ENCODE assay signal across 29 mouse cellular contexts in the genomic region with DNA sequence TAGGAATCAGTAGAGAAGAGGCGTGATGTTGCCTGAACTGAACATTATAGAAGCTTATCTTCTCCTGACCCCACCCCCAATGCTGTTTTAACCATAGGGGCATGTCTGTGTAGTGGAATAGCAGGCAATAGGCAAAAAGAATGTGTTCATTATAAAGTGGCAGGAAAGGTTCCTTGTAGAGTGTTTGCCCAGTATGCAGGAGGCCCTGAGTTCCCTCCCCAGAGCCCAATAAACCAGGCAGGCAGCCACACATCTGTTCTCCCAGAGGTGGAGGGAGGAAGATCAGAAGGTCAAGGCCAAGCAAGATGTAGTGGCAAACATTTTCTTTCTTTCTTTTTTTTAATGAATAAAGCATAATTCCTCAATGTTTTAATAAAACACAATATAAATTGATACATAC. TPM values are rescaled to one million over a fixed set of nuclear protein-coding genes. Genes with fewer than 3 reads are reported as not detected.
DNase-seq lines count a peak whose midpoint lies in the region; ATAC-seq lines count a peak whose summit lies in the region.
"Had no signal": no experiment of that assay in that cellular context is flagged by ENCODE, and none has a peak within 500 bp of the region (broad histone marks: within the 10 kb centered on the region; RNA-seq: fewer than 3 reads in every experiment).

No protein-coding gene starts in this region.

- ATAC-seq in intestine, embryonic 16.5 days, result peak; percentile 61
- ATAC-seq in forebrain, embryonic 13.5 days, result no peak
- ATAC-seq: activated CD4-positive, CD25-positive, alpha-beta regulatory T cell, adult 4 months; forebrain, embryonic 16.5 days had no signal

- H3K9me3 ChIP-seq in intestine, embryonic 16.5 days (ENCODE audit: control insufficient read depth, low read length), result no peaks in the 10 kb centered on the region
- H3K9me3 ChIP-seq in forebrain, embryonic 13.5 days (replicated peaks), result no peaks in the 10 kb centered on the region
- H3K9me3 ChIP-seq: embryonic facial prominence, embryonic 10.5 days; embryonic facial prominence, embryonic 13.5 days; forebrain, embryonic 12.5 days; heart, embryonic 10.5 days; heart, embryonic 13.5 days; hindbrain, embryonic 12.5 days; hindbrain, embryonic 15.5 days had no signal

- no peaks in the 10 kb centered on the region for H3K27me3 ChIP-seq in intestine, embryonic 16.5 days (replicated peaks; ENCODE audit: control insufficient read depth, insufficient read depth, low read length)
- no peaks in the 10 kb centered on the region; the same call in 1 of the 2 replicates for H3K27me3 ChIP-seq in forebrain, embryonic 13.5 days
- H3K27me3 ChIP-seq: embryonic facial prominence, embryonic 13.5 days; hindbrain, embryonic 15.5 days had no signal

- no peaks in the 10 kb centered on the region for H3K36me3 ChIP-seq in intestine, embryonic 16.5 days (ENCODE audit: control insufficient read depth, insufficient read depth, low read length)
- H3K36me3 ChIP-seq in forebrain, embryonic 13.5 days (ENCODE audit: poor library complexity, severe bottlenecking), result no peaks in the 10 kb centered on the region
- H3K36me3 ChIP-seq: embryonic facial prominence, embryonic 10.5 days; embryonic facial prominence, embryonic 13.5 days; forebrain, embryonic 12.5 days; heart, embryonic 10.5 days; heart, embryonic 13.5 days; hindbrain, embryonic 12.5 days; hindbrain, embryonic 15.5 days had no signal

- no peak overlapping the region for H3K4me2 ChIP-seq in intestine, embryonic 16.5 days (ENCODE audit: low read depth, low read length)
- no peak overlapping the region for H3K4me2 ChIP-seq in forebrain, embryonic 13.5 days
- H3K4me2 ChIP-seq: embryonic facial prominence, embryonic 13.5 days; forebrain, embryonic 12.5 days; heart, embryonic 13.5 days; hindbrain, embryonic 12.5 days; hindbrain, embryonic 15.5 days had no signal

- H3K4me1 ChIP-seq in intestine, embryonic 16.5 days (ENCODE audit: control insufficient read depth, insufficient read depth, low read length), result no peaks in the 10 kb centered on the region
- no peaks in the 10 kb centered on the region for H3K4me1 ChIP-seq in forebrain, embryonic 13.5 days
- H3K4me1 ChIP-seq: embryonic facial prominence, embryonic 10.5 days; embryonic facial prominence, embryonic 13.5 days; forebrain, embryonic 12.5 days; heart, embryonic 10.5 days; heart, embryonic 13.5 days; hindbrain, embryonic 12.5 days had no signal

- DNase-seq in adrenal gland, postnatal 10 days, result peak; percentile 66
- DNase-seq in adrenal gland, adult 2 months, result no peak
- DNase-seq in adipocyte (ENCODE audit: low spot score), result peak; percentile 44
- DNase-seq in left cerebral cortex, adult 9 months (ENCODE audit: low spot score in 2 of 2), result no peak
- DNase-seq: adrenal gland, adult 8-10 months; cerebellum, adult 11-12 months; cerebellum, adult 8-10 months; cerebellum, postnatal 10 days; cerebellum, postnatal 36 days; embryo, embryonic 11 days; gastrocnemius, postnatal 10 days; gastrocnemius, postnatal 36 days; heart, adult 2 months; heart, postnatal 14 days had no signal

- H3K9ac ChIP-seq in intestine, embryonic 16.5 days (ENCODE audit: low read depth, low read length), result no peak overlapping the region
- no peak overlapping the region for H3K9ac ChIP-seq in forebrain, embryonic 13.5 days
- H3K9ac ChIP-seq: embryonic facial prominence, embryonic 13.5 days; forebrain, embryonic 12.5 days; heart, embryonic 13.5 days; hindbrain, embryonic 12.5 days; hindbrain, embryonic 15.5 days had no signal

- no peak overlapping the region for H3K4me3 ChIP-seq in intestine, embryonic 16.5 days (ENCODE audit: low read length)
- no peak overlapping the region for H3K4me3 ChIP-seq in forebrain, embryonic 13.5 days
- H3K4me3 ChIP-seq: embryonic facial prominence, embryonic 10.5 days; embryonic facial prominence, embryonic 13.5 days; erythroblast, embryonic 14.5 days; forebrain, embryonic 12.5 days; heart, adult 2 months; heart, embryonic 10.5 days; heart, embryonic 13.5 days; hindbrain, embryonic 12.5 days; hindbrain, embryonic 15.5 days had no signal

- 43% methylated on average over 1 of the region's 1 CpGs for WGBS in intestine, embryonic 16.5 days
- WGBS in forebrain, embryonic 13.5 days, result 68% methylated on average over 1 of the region's 1 CpGs

- H3K27ac ChIP-seq in intestine, embryonic 16.5 days (ENCODE audit: low read length), result no peak overlapping the region
- no peak overlapping the region for H3K27ac ChIP-seq in forebrain, embryonic 13.5 days
- H3K27ac ChIP-seq: embryonic facial prominence, embryonic 10.5 days; embryonic facial prominence, embryonic 13.5 days; forebrain, embryonic 12.5 days; heart, adult 2 months; heart, embryonic 10.5 days; heart, embryonic 13.5 days; hindbrain, embryonic 12.5 days; hindbrain, embryonic 15.5 days had no signal

RNA-seq across cellular contexts. Expression of a gene that starts 5.4 kb away (rescaled TPM):
- total RNA-seq in adrenal gland, postnatal 10 days (2021), result 100 to 1,000 TPM in 1 of 2 experiments, 10 to 100 TPM in 1; 93.6 to 102 TPM
- 100 to 1,000 TPM in 1 of 2 experiments, 10 to 100 TPM in 1; 90.9 to 108 TPM for total RNA-seq in adrenal gland, adult 2 months (2021)
- 58.0 and 63.5 TPM in 2 replicates for polyA plus RNA-seq in adrenal gland, adult 2 months (2012; rRNA removed)
- 33.6 and 33.8 TPM in 2 replicates for polyA plus RNA-seq in intestine, embryonic 16.5 days (2015; fragmentation: Nextera tagmentation; extraction: Ambion mirVana)
- polyA plus RNA-seq in forebrain, embryonic 13.5 days (2015; fragmentation: Nextera tagmentation; extraction: Ambion mirVana), result 48.3 and 49.1 TPM in 2 replicates

RNA-seq across cellular contexts. Expression of a gene that starts 13.5 kb away (rescaled TPM):
- 10 to 100 TPM; 46.5 to 54.0 TPM for total RNA-seq in adrenal gland, postnatal 10 days (2021)
- total RNA-seq in adrenal gland, adult 2 months (2021), result 10 to 100 TPM; 35.9 to 53.9 TPM
- polyA plus RNA-seq in adrenal gland, adult 2 months (2012; rRNA removed), result 32.0 and 51.8 TPM in 2 replicates
- polyA plus RNA-seq in intestine, embryonic 16.5 days (2015; fragmentation: Nextera tagmentation; extraction: Ambion mirVana), result 1.6 and 1.7 TPM in 2 replicates
- 42.7 and 43.1 TPM in 2 replicates for polyA plus RNA-seq in forebrain, embryonic 13.5 days (2015; fragmentation: Nextera tagmentation; extraction: Ambion mirVana)
- total RNA-seq: gastrocnemius, adult 18-20 months; gastrocnemius, postnatal 36 days; granulocyte monocyte progenitor cell, adult 5-6 weeks; hematopoietic stem cell, adult 5-6 weeks had no signal
- polyA plus RNA-seq: activated CD4-positive, CD25-positive, alpha-beta regulatory T cell, adult 4 months; erythroblast, embryonic 14.5 days had no signal

Comparison
In these comparisons a context has a peak if more than half of its experiments do, and no peak if none do; other contexts are left out.
1. DNase-seq: peak in adrenal gland, postnatal 10 days (single experiment) and adipocyte (single experiment); none in adrenal gland, adult 2 months (single experiment) and left cerebral cortex, adult 9 months (0 of 2).
2. RNA of a gene that starts 13.5 kb away (polyA plus RNA-seq): 42.7 to 43.1 TPM in forebrain, embryonic 13.5 days and 32.0 to 51.8 TPM in adrenal gland, adult 2 months; 1.6 to 1.7 TPM in intestine, embryonic 16.5 days; every median in the first group is over 10 times any median in the second.